Mouse (Mus musculus) T-cell, adult 2 months (primary cell): ENCODE measurements around the gene Gm21983.

Experiments used
- DNase-seq: peaks from one replicate; pipeline ENCODE4 v3.0.0; 2022; ENCODE audit warnings: low spot score

The Gm21983 gene

GRCm38 (mm10) chr7:27185986-27186385, 5.1 kb upstream of the Gm21983 start:
- DNase-seq = no peak

DNA sequence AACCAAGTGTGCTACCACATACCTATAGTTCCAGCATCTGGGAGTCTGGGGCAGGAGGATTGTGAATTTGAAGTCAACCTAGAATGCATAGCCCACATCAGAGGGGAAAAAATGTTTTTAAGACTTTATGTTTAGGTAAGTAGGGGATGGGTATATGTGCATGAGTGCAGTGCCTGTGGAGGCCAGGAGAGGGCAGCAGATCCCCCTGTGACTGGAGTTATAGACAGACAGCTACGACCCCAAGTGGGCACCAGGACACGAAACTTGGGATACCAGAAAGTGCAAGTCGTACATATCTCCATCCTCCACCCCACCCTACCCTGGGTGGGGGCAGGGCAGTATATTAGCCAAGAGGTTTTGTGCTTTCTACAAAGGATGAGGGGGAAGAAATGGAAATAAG, 4.1 kb upstream of the Gm21983 start:
- DNase-seq = peak; percentile 43

- DNase-seq = no peak
Measured at GRCm38 (mm10) chr7:27182498-27182897, 1.6 kb upstream of the Gm21983 start.

- no peak for DNase-seq
Measured at GRCm38 (mm10) chr7:27180036-27180435, 850 bp downstream of the Gm21983 start.

DNA sequence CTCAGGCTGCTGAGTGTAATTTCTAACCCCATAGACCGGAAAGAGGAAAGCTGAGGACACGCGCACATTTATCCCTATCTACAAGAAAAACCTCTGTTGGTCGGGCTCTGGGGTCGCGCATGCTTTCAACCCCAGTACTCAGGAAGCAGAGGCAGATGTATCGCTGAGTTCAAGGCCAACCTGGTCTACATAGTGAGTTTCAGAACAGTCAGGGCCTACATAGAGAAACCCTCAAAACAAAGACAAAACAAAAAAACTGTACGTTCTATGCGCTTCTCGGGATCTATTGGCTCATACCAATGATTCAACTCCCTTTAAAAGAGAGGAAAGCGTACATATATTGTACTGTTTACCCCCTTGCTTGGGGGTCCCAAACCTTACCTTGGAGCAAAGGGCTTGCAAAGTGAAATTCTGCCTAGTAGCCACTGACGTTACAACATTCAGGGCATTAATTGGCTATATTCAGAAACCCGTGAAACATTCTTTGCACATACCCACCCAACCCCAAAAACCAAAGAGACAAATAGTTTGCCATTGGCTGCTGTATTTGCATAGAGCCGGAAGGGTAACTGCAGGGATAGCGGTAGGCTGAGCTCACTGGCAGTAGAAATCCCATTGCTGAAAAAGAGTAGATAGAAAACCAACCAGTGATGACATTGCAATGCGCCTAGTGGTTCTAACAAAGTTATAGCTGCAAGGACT, 1.5 kb downstream of the Gm21983 start:
- no peak for DNase-seq

DNA sequence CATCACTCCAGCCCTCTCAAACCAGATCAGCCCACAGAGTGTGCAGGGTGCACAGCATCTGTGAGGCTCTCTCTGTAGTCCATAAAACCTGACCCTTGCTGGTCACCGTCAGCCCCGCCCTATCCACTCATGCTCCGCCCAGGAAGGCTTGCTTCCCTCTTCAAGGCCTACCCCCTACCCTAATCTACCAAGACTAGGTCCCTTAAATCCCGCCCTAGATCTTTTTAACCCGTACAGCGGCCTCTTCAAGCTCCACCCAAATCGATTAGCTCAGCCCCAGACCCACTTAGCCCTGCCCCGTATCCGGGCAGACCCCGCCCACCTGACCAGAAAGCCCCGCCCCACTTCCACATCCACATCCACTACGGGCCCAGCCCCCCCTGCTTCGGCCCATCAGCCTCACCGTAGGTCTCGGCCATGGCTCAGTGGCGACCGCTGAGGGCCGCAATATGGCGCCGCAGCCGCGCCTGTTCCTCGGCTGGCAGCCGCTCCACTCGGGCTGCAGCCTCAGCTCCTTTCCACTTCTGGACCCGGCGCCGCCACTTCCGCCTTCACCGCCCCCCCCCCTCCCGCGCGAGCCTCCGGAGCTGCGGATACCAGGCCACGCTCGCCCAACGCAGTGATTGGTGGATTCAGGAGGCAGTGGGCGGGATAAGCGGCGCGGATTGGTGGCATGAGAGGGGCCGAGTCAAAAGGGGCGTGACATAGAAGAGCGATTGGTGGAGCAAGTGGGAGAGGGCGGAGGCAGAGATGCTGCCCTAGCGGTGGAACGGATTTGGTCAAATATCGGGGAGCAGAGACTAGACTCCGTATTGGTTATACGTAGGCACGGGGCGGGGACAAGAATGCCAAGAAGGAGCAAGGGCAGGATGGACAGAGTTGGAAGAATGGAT, 2.3 kb downstream of the Gm21983 start, which contains the start of gene Rab4b:
Gene Rab4b, minus strand, starts transcription at position 573 of the 893 bp plus-strand sequence.
- DNase-seq = peak; percentile 99

GRCm38 (mm10) chr7:27177942-27178323, 3.0 kb downstream of the Gm21983 start:
- peak; percentile 23 for DNase-seq

GRCm38 (mm10) chr7:27174896-27175295, 6.0 kb downstream of the Gm21983 start:
- no peak for DNase-seq

- no peak for DNase-seq
Measured at GRCm38 (mm10) chr7:27174496-27174895, 6.4 kb downstream of the Gm21983 start.

- DNase-seq = no peak
Measured at GRCm38 (mm10) chr7:27170981-27171380, 9.9 kb downstream of the Gm21983 start.

- DNase-seq = no peak
Measured at GRCm38 (mm10) chr7:27168371-27168770, 12.5 kb downstream of the Gm21983 start.

- no peak for DNase-seq
Measured at GRCm38 (mm10) chr7:27167475-27168094, 13.3 kb downstream of the Gm21983 start.

GRCm38 (mm10) chr7:27166614-27167474, 14.0 kb downstream of the Gm21983 start, which contains the start of gene Egln2:
TSS of gene Egln2 (minus strand) at chr7:27166802.
- peak; percentile 96 for DNase-seq

DNA sequence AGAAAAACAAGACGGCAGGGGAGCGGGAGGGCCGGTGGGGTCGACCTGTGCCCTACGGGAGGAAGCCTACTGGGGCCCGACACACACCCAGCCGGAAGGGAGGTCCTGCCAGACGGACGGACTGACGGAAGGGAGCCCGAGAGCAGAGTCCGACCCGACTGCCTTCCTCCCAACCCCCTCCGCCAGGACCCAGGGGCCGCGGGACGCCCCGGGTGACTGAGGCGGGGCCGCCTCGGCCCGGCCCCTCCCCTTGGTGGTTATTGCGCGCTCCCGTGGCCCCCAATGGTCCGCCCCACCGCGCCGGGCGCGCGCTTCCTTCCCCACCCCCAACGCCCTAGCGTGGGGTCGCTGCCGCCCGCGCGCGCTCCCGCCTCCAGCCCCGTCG, 14.7 kb downstream of the Gm21983 start:
- DNase-seq = peak; percentile 76

GRCm38 (mm10) chr7:27165696-27166095, 15.2 kb downstream of the Gm21983 start:
- no peak for DNase-seq

DNA sequence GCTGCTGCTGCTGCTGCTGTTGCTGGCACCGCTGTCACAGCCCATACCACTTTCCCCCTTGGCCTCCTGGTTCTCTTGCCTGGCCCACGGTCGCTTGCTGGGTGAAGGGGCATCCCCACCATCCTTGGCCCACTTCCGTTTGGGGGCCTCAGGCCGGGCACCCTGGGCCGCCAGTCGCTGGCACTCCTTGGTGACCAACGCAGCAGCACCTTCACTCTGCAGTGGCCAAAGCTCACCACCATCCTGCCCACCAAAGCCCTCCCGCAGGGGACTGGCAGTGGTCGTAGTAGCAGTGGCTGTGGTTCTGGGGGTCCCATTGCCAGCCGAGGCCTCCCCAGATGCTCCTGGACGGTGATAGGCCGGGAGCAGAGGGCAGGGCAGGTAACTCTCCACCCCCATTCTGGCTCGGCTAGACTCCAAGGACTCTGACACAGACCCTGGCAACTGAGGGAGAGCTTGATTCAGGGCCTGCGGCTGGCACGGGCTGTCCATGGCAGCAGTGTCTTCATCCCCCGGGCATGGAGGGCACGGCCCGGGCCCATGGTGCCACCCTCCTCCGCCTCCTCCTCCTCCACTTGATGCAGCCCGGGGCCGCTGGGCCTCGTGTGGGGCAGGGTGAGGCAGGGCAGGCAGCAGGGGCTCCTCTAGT, 15.8 kb downstream of the Gm21983 start:
- DNase-seq = no peak

- no peak for DNase-seq
Measured at GRCm38 (mm10) chr7:27164112-27164947, 16.6 kb downstream of the Gm21983 start.

DNA sequence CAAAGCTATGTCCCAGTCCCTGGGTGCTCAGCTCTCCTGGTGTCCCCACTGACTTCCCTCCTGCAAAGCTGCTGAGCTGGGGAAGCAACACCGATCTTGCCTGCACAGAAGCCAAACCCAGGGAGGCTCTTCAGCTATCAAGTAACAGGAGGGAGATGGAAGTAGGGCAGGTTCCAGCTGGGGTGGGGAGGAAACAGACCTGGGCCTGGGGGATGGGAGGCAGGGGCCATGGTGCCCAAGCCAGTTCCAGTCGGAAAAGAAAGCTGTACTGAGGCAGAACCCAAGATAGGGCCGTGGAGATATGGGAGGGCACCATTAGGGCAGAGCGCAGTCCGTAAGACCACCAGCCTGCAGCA, 17.5 kb downstream of the Gm21983 start:
- DNase-seq = no peak

DNA sequence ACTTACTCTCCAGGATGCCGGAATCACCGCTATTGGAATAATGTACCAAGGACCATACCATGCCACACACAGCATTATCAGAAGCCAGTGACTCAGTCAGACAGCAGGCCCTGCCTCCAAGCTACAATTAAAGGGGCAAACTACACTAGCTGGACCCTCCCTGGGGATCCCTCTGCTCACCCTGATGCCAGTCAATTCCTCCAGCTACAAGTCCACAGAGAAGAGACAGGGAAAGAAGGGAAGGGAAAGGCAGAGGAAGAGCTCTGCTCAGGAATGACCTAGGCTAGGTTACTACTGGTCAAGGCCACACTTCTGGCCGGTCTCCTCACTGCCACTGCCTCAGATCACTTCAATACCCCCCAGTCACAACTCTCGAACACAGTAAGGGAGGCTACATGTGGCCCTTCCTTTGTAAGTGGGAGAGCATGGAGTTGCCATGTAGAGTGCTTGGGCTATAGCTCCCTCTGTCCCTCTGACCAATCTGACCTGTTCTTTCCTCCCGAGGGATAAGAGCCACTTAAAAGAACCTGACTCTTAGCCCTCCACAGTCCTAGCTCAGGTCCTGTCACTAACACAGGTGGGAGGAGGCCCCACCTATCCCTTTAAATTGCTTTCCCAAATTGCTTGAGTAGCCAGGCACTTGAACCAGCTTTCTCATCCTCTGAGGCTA, 18.0 kb downstream of the Gm21983 start:
- DNase-seq = no peak

GRCm38 (mm10) chr7:27161744-27162143, 19.1 kb downstream of the Gm21983 start:
- no peak for DNase-seq
